Mouse (Mus musculus) embryonic facial prominence, embryonic 14.5 days (tissue): Measurements from ENCODE around the gene Map4. TPM values are rescaled to one million over a fixed set of nuclear protein-coding genes. Genes with fewer than 3 reads are reported as not detected.

Experiments
- ATAC-seq: fragments of 200-750 bp; cut with Nextera tagmentation; 2 replicates; pipeline ENCODE4 v1.8.0; 2017; ENCODE audit warnings: low read depth, moderate number of reproducible peaks, moderate TSS enrichment
- DNase-seq: peaks from one replicate; pipeline ENCODE4 v3.0.0-alpha.2; 2015; ENCODE audit warnings: low spot score
- H3K27ac ChIP-seq: fragments of 300-500 bp; sonication (generic); replicated peaks from 2 replicates; pipeline ENCODE4 v1.5.1; 2014; ENCODE audit warnings: low read depth, mild to moderate bottlenecking, low read length, moderate library complexity
- H3K27me3 ChIP-seq: fragments of 300-500 bp; sonication (generic); replicated peaks from 2 replicates; pipeline ENCODE4 v1.6.1; 2014; ENCODE audit warnings: low read length; ENCODE audit not compliant: control insufficient read depth, insufficient read depth
- H3K36me3 ChIP-seq: fragments of 300-500 bp; sonication (generic); 2 replicates; pipeline ENCODE4 v1.6.1; 2014; ENCODE audit warnings: low read length, mixed read lengths; ENCODE audit not compliant: control insufficient read depth, insufficient read depth
- H3K4me1 ChIP-seq: fragments of 300-500 bp; sonication (generic); 2 replicates; pipeline ENCODE4 v1.6.1; 2014; ENCODE audit warnings: antibody characterized with exemption, low read length; ENCODE audit not compliant: control insufficient read depth, insufficient read depth
- H3K4me2 ChIP-seq: fragments of 300-500 bp; sonication (generic); 2 replicates; pipeline ENCODE4 v1.6.1; 2014; ENCODE audit warnings: low read depth, mild to moderate bottlenecking, low read length, moderate library complexity, mixed read lengths
- H3K4me3 ChIP-seq: fragments of 300-500 bp; sonication (generic); 2 replicates; pipeline ENCODE4 v1.5.1; 2014; ENCODE audit warnings: low read depth, mild to moderate bottlenecking, low read length
- H3K9ac ChIP-seq: fragments of 300-500 bp; sonication (generic); 2 replicates; pipeline ENCODE4 v1.6.1; 2014; ENCODE audit warnings: low read depth, mild to moderate bottlenecking, low read length, moderate library complexity, mixed read lengths
- H3K9me3 ChIP-seq: fragments of 300-500 bp; sonication (generic); 2 replicates; pipeline ENCODE4 v1.6.1; 2016; ENCODE audit warnings: low read length; ENCODE audit not compliant: control insufficient read depth
- WGBS: fragments of 180-500 bp; shearing (Covaris S2); extraction: QIAGEN DNeasy Blood & Tissue Kit; methylation state at CpG from one replicate; pipeline ENCODE4 v1.1.7; 2014; 5-methylcytosine and 5-hydroxymethylcytosine counted together
- polyA plus RNA-seq: library from polyadenylated mRNA; unstranded; fragments of >200 nt; fragmentation: Nextera tagmentation; extraction: Ambion mirVana; gene quantifications from 2 replicates; pipeline ENCODE4 v1.2.1, GENCODE M21; 2014

The Map4 gene
- polyA plus RNA-seq, 1 experiment from 2014 or later: 112 TPM

- Histone ChIP-seq H3K27me3 (no peaks in the 10 kb centered on the region), H3K9ac (no peak overlapping the region), H3K4me2 (no peak overlapping the region), H3K4me3 (no peak overlapping the region), H3K9me3 (no peaks in the 10 kb centered on the region), H3K27ac (no peak overlapping the region), H3K4me1 (no peaks in the 10 kb centered on the region), H3K36me3 (peaks cover 67% of the 10 kb centered on the region)
- WGBS: 76% methylated on average over 4 of the region's 4 CpGs
- no peak for ATAC-seq
- DNase-seq: no peak
Observed at GRCm38 (mm10) chr9:110035091-110035490, 103.8 kb downstream of the Map4 start.

- H3K4me2 ChIP-seq: no peak overlapping the region
- ATAC-seq (no peak), DNase-seq (no peak)
- H3K36me3 ChIP-seq: peaks cover 57% of the 10 kb centered on the region
- no peaks in the 10 kb centered on the region for H3K4me1 ChIP-seq
- H3K9me3 ChIP-seq: no peaks in the 10 kb centered on the region
- H3K27ac ChIP-seq: no peak overlapping the region
- H3K27me3 ChIP-seq: no peaks in the 10 kb centered on the region
- H3K9ac ChIP-seq: no peak overlapping the region
- H3K4me3 ChIP-seq: no peak overlapping the region
- 85% methylated on average over 8 of the region's 8 CpGs for WGBS
Observed at GRCm38 (mm10) chr9:110037895-110038294, 106.6 kb downstream of the Map4 start.

- Histone ChIP-seq H3K27ac (no peak overlapping the region), H3K4me3 (no peak overlapping the region), H3K27me3 (no peaks in the 10 kb centered on the region), H3K36me3 (peaks cover 57% of the 10 kb centered on the region), H3K4me1 (no peaks in the 10 kb centered on the region), H3K9ac (no peak overlapping the region), H3K9me3 (no peaks in the 10 kb centered on the region), H3K4me2 (no peak overlapping the region)
- ATAC-seq: no peak
- 96% methylated on average over 2 of the region's 2 CpGs for WGBS
- DNase-seq: no peak
Observed at GRCm38 (mm10) chr9:110038485-110038884, 107.2 kb downstream of the Map4 start.

- Histone ChIP-seq H3K4me1 (no peaks in the 10 kb centered on the region), H3K27me3 (no peaks in the 10 kb centered on the region), H3K36me3 (peaks cover 15% of the 10 kb centered on the region; the same call in 1 of the 2 replicates), H3K4me3 (no peak overlapping the region), H3K4me2 (no peak overlapping the region), H3K9me3 (no peaks in the 10 kb centered on the region), H3K27ac (no peak overlapping the region), H3K9ac (no peak overlapping the region)
- 89% methylated on average over 4 of the region's 4 CpGs for WGBS
- DNase-seq (no peak), ATAC-seq (no peak)
Observed at GRCm38 (mm10) chr9:110044373-110044772, 113.1 kb downstream of the Map4 start.

GRCm38 (mm10) chr9:110045763-110046377 lies 114.6 kb downstream of the Map4 start:
- Histone ChIP-seq H3K4me2 (no peak overlapping the region), H3K4me3 (no peak overlapping the region), H3K27ac (no peak overlapping the region), H3K27me3 (no peaks in the 10 kb centered on the region), H3K4me1 (no peaks in the 10 kb centered on the region), H3K9ac (no peak overlapping the region), H3K9me3 (no peaks in the 10 kb centered on the region), H3K36me3 (0 out of 2 replicates have a peak, but pooled peaks cover 3% of the 10 kb centered on the region)
- ATAC-seq (no peak), DNase-seq (no peak)

- no peak overlapping the region for H3K27ac ChIP-seq
- no peak overlapping the region for H3K4me3 ChIP-seq
- ATAC-seq (no peak), DNase-seq (no peak)
- H3K36me3 ChIP-seq: 0 out of 2 replicates have a peak, but pooled peaks cover 3% of the 10 kb centered on the region
- H3K4me1 ChIP-seq: peaks cover 4% of the 10 kb centered on the region
- no peaks in the 10 kb centered on the region for H3K27me3 ChIP-seq
- no peaks in the 10 kb centered on the region for H3K9me3 ChIP-seq
- H3K4me2 ChIP-seq: no peak overlapping the region
- no peak overlapping the region for H3K9ac ChIP-seq
Observed at GRCm38 (mm10) chr9:110047260-110047659, 116.0 kb downstream of the Map4 start.

GRCm38 (mm10) chr9:110047857-110048256 lies 116.6 kb downstream of the Map4 start:
- 42% methylated on average over 3 of the region's 3 CpGs for WGBS
- no peaks in the 10 kb centered on the region for H3K27me3 ChIP-seq
- H3K4me2 ChIP-seq: no peak overlapping the region
- DNase-seq: peak; percentile 79
- ATAC-seq: no peak
- H3K4me1 ChIP-seq: peaks cover 9% of the 10 kb centered on the region
- H3K36me3 ChIP-seq: 0 out of 2 replicates have a peak, but pooled peaks cover 3% of the 10 kb centered on the region
- no peaks in the 10 kb centered on the region for H3K9me3 ChIP-seq
- no peak overlapping the region for H3K27ac ChIP-seq
- H3K4me3 ChIP-seq: no peak overlapping the region
- H3K9ac ChIP-seq: no peak overlapping the region

- Histone ChIP-seq H3K4me1 (peaks cover 15% of the 10 kb centered on the region), H3K27me3 (no peaks in the 10 kb centered on the region), H3K4me3 (no peak overlapping the region), H3K4me2 (no peak overlapping the region), H3K36me3 (no peaks in the 10 kb centered on the region), H3K9ac (no peak overlapping the region), H3K27ac (no peak overlapping the region), H3K9me3 (no peaks in the 10 kb centered on the region)
- no peak for DNase-seq
- ATAC-seq: no peak
Observed at GRCm38 (mm10) chr9:110051184-110051583, 119.9 kb downstream of the Map4 start.
